Mouse (Mus musculus) heart, adult 9 months (tissue): ENCODE data around the gene Psen2.
A peak's percentile ranks its signal among the peaks of the same experiment; 100 is the strongest.

Source experiments
- DNase-seq, 2 experiments: peaks; one replicate each; pipeline ENCODE4 v3.0.0; 2022; ENCODE audit warnings: low spot score in 2 of 2

Psen2 gene

DNA sequence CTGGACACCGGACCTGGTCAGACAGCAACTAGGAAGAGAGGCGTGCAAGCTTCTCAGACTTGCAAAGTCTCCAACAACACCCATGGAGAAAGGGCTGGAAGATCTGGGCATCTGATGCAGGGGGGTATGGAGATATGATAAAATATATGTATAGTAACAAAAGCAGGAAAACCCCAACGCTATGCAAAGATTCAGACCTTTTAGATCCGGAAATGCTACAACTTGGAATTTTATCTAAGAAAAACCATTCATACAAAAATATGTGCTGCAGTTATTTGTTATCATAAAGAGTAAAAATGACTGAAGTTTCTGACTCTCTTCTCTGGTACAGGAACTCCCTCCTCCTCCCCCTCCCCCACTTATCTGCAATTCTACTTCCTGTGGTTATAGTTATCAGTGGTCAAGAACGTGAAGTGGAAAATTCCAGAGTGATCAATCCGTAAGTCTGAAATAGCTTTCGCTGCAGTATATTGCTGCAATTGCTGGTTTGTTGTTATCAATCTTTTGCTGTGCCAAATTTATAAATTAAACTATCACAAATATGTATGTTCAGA is 14.6 kb downstream of the Psen2 start:
- DNase-seq, result no peak

GRCm38 (mm10) chr1:180247901-180248300 is 15.3 kb downstream of the Psen2 start:
- no peak for DNase-seq

DNA sequence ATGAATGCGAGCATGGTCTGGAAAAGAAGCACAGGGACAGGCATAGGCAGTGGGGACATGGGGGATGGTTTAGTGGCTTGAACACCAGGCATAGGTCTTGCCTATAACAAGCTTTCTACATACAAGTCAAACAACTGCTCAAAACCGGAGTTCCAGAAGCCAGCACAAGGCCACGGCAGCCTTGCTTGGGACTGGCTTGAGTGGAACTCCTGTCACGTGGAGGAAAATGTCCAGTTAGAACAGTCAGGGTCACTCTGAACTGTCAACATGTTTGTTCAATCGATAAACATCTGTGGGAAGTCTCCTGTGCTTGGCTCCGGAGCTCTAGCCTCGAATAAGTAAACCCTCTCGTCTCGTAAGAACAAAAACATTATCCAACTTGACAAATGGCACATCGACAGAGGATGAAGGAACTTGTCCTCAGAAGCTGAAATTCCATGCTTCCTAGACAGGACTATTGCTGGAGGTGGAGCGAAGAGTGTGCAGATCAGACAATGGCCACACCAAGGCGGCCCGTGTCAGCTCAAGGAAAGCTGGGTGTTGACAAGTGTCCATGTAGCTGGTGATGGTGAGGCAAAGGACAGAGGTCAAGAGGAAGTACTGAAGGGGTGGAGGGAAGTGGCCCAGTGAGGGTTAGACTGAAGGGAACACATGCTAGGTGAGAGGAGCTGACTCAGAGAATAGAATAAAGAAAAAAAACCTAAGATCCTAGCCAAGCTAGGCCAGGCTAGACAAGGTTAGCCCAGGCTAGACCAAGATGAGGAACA is 17.3 kb downstream of the Psen2 start:
- DNase-seq, result no peak

- no peak for DNase-seq
Observed at GRCm38 (mm10) chr1:180231729-180232128, 31.5 kb downstream of the Psen2 start.

GRCm38 (mm10) chr1:180230580-180230979 is 32.7 kb downstream of the Psen2 start:
- no peak for DNase-seq

GRCm38 (mm10) chr1:180229906-180230305 is 33.3 kb downstream of the Psen2 start:
- DNase-seq, result no peak

DNA sequence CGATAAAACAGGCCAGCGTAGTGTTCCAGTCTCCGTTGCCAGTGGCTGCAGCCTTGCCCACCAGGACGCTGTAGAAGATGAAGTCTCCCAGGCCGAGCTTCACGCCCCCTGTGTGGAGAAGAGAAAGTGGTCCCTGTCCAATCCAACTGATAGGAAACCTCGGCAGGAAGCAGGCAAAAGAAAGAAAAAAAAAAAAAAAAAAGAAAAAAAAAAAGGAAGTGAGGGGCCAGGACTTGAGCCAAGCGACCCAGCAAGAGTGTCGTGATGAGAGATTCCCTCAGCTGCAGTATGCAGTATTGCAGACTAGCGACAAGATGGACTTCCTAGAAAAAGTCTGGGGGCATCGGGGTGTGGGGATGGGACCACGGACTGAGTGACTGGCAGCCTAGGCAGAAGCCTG is 34.4 kb downstream of the Psen2 start:
- no peak for DNase-seq

GRCm38 (mm10) chr1:180226766-180227165 is 36.5 kb downstream of the Psen2 start:
- no peak for DNase-seq

GRCm38 (mm10) chr1:180226221-180226713 is 37.0 kb downstream of the Psen2 start:
- no peak for DNase-seq

GRCm38 (mm10) chr1:180225500-180226220 is 37.6 kb downstream of the Psen2 start:
- peak; percentile 23 to 26 for DNase-seq

DNA sequence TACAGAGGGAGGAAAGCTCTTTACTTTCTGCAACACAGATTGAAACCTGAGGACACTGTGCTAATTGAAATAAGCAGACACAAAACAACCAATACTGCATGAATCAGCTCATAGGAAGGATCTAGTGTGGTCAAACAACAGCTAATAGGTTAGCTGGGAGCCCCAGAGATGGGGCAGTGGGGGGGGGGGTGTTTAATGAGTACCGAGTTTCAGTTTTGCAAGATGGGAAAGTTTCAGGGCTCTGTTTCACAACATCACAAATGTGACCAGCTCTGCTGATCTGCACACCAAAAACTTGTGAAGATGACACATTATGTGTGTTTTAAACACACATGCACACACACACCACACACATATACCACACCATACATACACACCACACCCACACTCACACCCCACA is 41.2 kb downstream of the Psen2 start:
- no peak for DNase-seq

- DNase-seq, result no peak
Observed at GRCm38 (mm10) chr1:180220791-180221542, 42.3 kb downstream of the Psen2 start.

- no peak for DNase-seq
Observed at GRCm38 (mm10) chr1:180216541-180217276, 46.5 kb downstream of the Psen2 start.

DNA sequence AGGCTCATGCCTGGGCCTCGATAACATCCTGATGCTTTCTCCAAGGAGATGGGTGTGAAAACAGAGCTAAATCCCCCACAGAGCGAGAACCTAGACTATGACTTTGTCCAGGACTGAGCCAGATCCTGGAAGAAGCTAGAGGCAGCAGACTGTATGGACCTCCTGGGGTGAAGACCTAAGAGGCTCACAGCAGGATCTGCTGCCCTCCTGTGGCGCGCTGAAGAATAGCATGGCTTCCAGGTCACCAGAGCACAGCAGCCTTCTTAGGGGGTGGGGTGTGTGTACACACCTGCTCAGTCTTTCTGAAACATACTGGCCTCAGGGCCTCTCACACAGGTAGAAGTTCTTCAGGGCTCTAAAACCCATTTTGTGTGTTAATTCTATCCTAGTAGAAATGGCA is 48.2 kb downstream of the Psen2 start:
- peak; percentile 66 to 67 for DNase-seq

- DNase-seq, result no peak
Observed at GRCm38 (mm10) chr1:180212911-180213310, 50.3 kb downstream of the Psen2 start.

- DNase-seq, result no peak
Observed at GRCm38 (mm10) chr1:180210781-180211271, 52.4 kb downstream of the Psen2 start.

DNA sequence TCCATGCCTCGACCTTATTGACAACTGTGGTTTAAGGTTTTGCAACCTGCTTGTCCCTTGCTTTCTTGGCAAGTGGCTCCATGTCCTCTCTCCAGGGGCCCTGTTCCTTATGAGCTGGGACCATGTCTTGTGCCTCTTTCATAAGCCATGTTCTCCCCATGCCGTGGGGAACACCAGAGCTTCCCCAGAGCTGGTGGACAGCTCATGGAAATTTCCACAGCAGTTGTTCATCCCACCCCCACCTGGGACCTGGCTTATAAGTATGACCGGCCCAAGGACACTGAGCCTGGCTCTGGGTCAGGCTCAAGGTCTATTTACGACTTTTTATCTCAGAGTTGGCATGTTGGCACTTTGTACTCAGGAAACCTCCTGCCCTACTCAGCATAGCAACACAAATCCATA is 53.2 kb downstream of the Psen2 start:
- peak; percentile 64 to 75 for DNase-seq

- DNase-seq, result no peak
Observed at GRCm38 (mm10) chr1:180208370-180208769, 54.9 kb downstream of the Psen2 start.

- DNase-seq, result no peak
Observed at GRCm38 (mm10) chr1:180200722-180201121, 62.5 kb downstream of the Psen2 start.

- no peak for DNase-seq
Observed at GRCm38 (mm10) chr1:180199715-180200050, 63.6 kb downstream of the Psen2 start.
